Mouse (Mus musculus) bone marrow macrophage, adult 2 months (primary cell): Measurements from ENCODE around the gene Tenm4.

Source experiments
- CTCF ChIP-seq: IDR thresholded peaks from 2 replicates; pipeline ENCODE4 v1.5.1; 2012; ENCODE audit warnings: low read depth, mild to moderate bottlenecking, low read length, moderate library complexity
- POLR2A ChIP-seq: IDR thresholded peaks from 2 replicates; pipeline ENCODE4 v1.6.1; 2012; ENCODE audit warnings: mild to moderate bottlenecking, low read depth, low read length, borderline replicate concordance

DNA sequence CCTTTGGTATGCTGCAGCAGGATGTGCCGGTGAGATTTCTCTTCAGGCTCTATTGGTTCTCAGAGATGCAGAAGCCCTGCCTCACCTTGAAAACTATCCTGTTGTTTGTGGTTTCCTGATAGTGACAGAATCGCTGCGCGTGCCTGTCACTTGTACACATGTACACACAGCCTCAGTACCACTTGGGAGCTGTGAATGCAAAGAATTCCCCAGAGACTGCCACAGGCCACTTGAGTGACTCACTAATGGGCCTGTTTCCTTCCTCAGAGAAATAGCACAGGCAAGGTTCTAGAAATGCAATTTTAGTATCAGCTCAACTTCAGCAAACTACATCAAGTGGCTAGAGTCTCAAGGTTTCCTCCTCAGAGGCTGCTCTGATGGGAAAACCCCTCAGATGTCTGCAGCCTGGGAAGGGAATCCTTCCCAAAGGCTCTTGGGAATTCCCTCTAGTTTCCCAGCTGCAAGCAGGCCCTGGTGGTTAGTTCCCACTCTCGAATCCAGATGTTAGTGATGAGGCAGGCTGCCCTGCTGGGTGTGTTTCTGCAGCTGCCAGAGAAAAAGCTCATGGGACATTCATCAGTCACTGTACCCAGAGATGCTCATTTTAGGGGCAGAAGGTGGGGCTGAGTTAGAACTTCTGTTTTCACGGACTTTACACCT lies 203.1 kb downstream of the Tenm4 start:
- TF ChIP-seq CTCF (no peak), POLR2A (no peak)
